Mouse (Mus musculus) effector memory CD4-positive, alpha-beta T cell, adult 5 months (primary cell): Measurements from ENCODE around the gene Bmt2. TPM values are rescaled to one million over a fixed set of nuclear protein-coding genes. Genes with fewer than 3 reads are reported as not detected.

Experiments used
- polyA plus RNA-seq: library from polyadenylated mRNA; unstranded; fragments of 100-300 nt; shearing (Covaris generic); gene quantifications from one replicate; pipeline ENCODE4 v1.2.1, GENCODE M21; 2017

Bmt2 gene
- polyA plus RNA-seq: 27.4 TPM

GRCm38 (mm10) chr6:13677818-13678282, at the start of gene Bmt2:
TSS of gene Bmt2 (minus strand) at chr6:13677966.

GRCm38 (mm10) chr6:13607621-13608493, 69.9 kb downstream of the Bmt2 start, which contains the start of gene Tmem168:
TSS of gene Tmem168 (minus strand) at chr6:13608100.

Other genes with a start within 250 kb of the Bmt2 start
- gene Tmem168, start 69.9 kb downstream of the Bmt2 start, polyA plus RNA-seq: 58.2 TPM
- 0.19 TPM for gene Gpr85, start 162.0 kb upstream of the Bmt2 start, polyA plus RNA-seq
- 78.0 TPM for gene 2610001J05Rik, start 193.6 kb upstream of the Bmt2 start, polyA plus RNA-seq